Mouse (Mus musculus) natural killer cell, adult 2 months (primary cell): ENCODE data around the gene Lrriq4.

Experiments used
- DNase-seq, 2 experiments: peaks; one replicate each; pipeline ENCODE4 v3.0.0; 2022; ENCODE audit warnings: low spot score in 2 of 2

Lrriq4 gene

GRCm38 (mm10) chr3:30644207-30644606 is at the start of gene Lrriq4:
Gene Lrriq4 (plus strand): TSS chr3:30644507.
- no peak for DNase-seq

- no peak for DNase-seq
Measured at GRCm38 (mm10) chr3:30595111-30595832, 49.0 kb upstream of the Lrriq4 start.

- DNase-seq = no peak
Measured at GRCm38 (mm10) chr3:30597271-30597670, 47.0 kb upstream of the Lrriq4 start.

GRCm38 (mm10) chr3:30599711-30600545 is 44.4 kb upstream of the Lrriq4 start, which contains the start of gene Actrt3:
Gene Actrt3 (minus strand): TSS chr3:30599939.
- DNase-seq = peak; percentile 28 to 47

GRCm38 (mm10) chr3:30600717-30601116 is 43.6 kb upstream of the Lrriq4 start:
- DNase-seq = peak in 1 of 2 experiments; percentile 52

GRCm38 (mm10) chr3:30601175-30601574 is 43.1 kb upstream of the Lrriq4 start:
- DNase-seq = peak; percentile 92 to 93

GRCm38 (mm10) chr3:30601610-30602064 is 42.7 kb upstream of the Lrriq4 start:
- DNase-seq = no peak

- peak; percentile 98 for DNase-seq
Measured at GRCm38 (mm10) chr3:30602065-30602739, 42.1 kb upstream of the Lrriq4 start, which contains the start of gene Mynn. Gene Mynn (plus strand): TSS chr3:30602065.

GRCm38 (mm10) chr3:30602740-30603098 is 41.6 kb upstream of the Lrriq4 start:
- DNase-seq = peak in 1 of 2 experiments; percentile 84

GRCm38 (mm10) chr3:30603256-30603655 is 41.1 kb upstream of the Lrriq4 start:
- DNase-seq = no peak

- DNase-seq = no peak
Measured at GRCm38 (mm10) chr3:30608999-30609398, 35.3 kb upstream of the Lrriq4 start.

- DNase-seq = no peak
Measured at GRCm38 (mm10) chr3:30610930-30611329, 33.4 kb upstream of the Lrriq4 start.

GRCm38 (mm10) chr3:30620132-30620531 is 24.2 kb upstream of the Lrriq4 start:
- DNase-seq = peak in 1 of 2 experiments; percentile 22

- no peak for DNase-seq
Measured at GRCm38 (mm10) chr3:30633681-30634080, 10.6 kb upstream of the Lrriq4 start.

- no peak for DNase-seq
Measured at GRCm38 (mm10) chr3:30635629-30636028, 8.7 kb upstream of the Lrriq4 start.

GRCm38 (mm10) chr3:30646761-30647160 is 2.5 kb downstream of the Lrriq4 start:
- no peak for DNase-seq

GRCm38 (mm10) chr3:30647440-30648090 is 3.3 kb downstream of the Lrriq4 start, which contains the start of gene Lrrc34:
Gene Lrrc34 (minus strand): TSS chr3:30647869.
- DNase-seq = no peak

- no peak for DNase-seq
Measured at GRCm38 (mm10) chr3:30648466-30648865, 4.2 kb downstream of the Lrriq4 start.

- DNase-seq = no peak
Measured at GRCm38 (mm10) chr3:30650062-30650841, 5.9 kb downstream of the Lrriq4 start.

- DNase-seq = no peak
Measured at GRCm38 (mm10) chr3:30655937-30656336, 11.6 kb downstream of the Lrriq4 start.

- DNase-seq = no peak
Measured at GRCm38 (mm10) chr3:30658486-30658885, 14.2 kb downstream of the Lrriq4 start.
